Mouse (Mus musculus): Measurements from ENCODE around the gene Cat.

- TF ChIP-seq CTCF (IDR thresholded peaks at IDR 0.05; ENCODE audit: borderline replicate concordance, insufficient read depth, low read length) (no peak), POLR2A (IDR thresholded peaks at IDR 0.05; ENCODE audit: low read depth, low read length) (no peak)
Observed at GRCm38 (mm10) chr2:103466984-103467588, 17.9 kb downstream of the Cat start.
